24 mouse cellular contexts compared by ENCODE assay signal in genomic region chr6:129013762-129014276, GRCm38 (mm10). TPM values are rescaled to one million over a fixed set of nuclear protein-coding genes. Genes with fewer than 3 reads are reported as not detected.
DNase-seq lines count a peak whose midpoint lies in the region; ATAC-seq and TF ChIP-seq lines count a peak whose summit lies in the region.
"Had no signal": no experiment of that assay in that cellular context is flagged by ENCODE, and none has a peak within 500 bp of the region (broad histone marks: within the 10 kb centered on the region; RNA-seq: fewer than 3 reads in every experiment).

No protein-coding gene starts in this region.

- no peak for ATAC-seq in liver, postnatal 0 days
- ATAC-seq in liver, embryonic 12.5 days = no peak
- peak; percentile 27; the same call in 1 of the 2 replicates for ATAC-seq in megakaryocyte progenitor cell, adult 5-6 weeks (replicated peaks; ENCODE audit: poor library complexity)
- no peak for ATAC-seq in neural tube, embryonic 15.5 days (ENCODE audit: low FRiP score)
- ATAC-seq: forebrain, embryonic 14.5 days; hindbrain, postnatal 0 days had no signal

- no peak overlapping the region for H3K4me3 ChIP-seq in liver, postnatal 0 days (ENCODE audit: low read depth, low read length)
- H3K4me3 ChIP-seq in liver, embryonic 12.5 days = no peak overlapping the region
- H3K4me3 ChIP-seq in bone marrow, adult 2 months (replicated peaks; ENCODE audit: control insufficient read depth, low read depth, low read length) = no peak overlapping the region
- H3K4me3 ChIP-seq in neural tube, embryonic 15.5 days (replicated peaks) = no peak overlapping the region
- H3K4me3 ChIP-seq in limb, embryonic 10.5 days = no peak overlapping the region
- H3K4me3 ChIP-seq: embryonic facial prominence, embryonic 15.5 days; erythroblast, embryonic 14.5 days; forebrain, embryonic 10.5 days; gastrocnemius, adult 2 months; heart, embryonic 15.5 days; hindbrain, embryonic 13.5 days had no signal

- no peak for DNase-seq in liver, postnatal 0 days
- DNase-seq in embryo, embryonic 10 days (ENCODE audit: low spot score) = no peak
- DNase-seq in limb, embryonic 10.5 days (ENCODE audit: low spot score) = no peak
- DNase-seq: adrenal gland, postnatal 14 days; cerebellum, adult 2 months; cerebellum, postnatal 14 days; gastrocnemius, adult 2 months; gastrocnemius, postnatal 25 days; heart, adult 11 months; heart, postnatal 14 days had no signal

- no peaks in the 10 kb centered on the region for H3K36me3 ChIP-seq in liver, postnatal 0 days (replicated peaks; ENCODE audit: insufficient read depth, low read length)
- no peaks in the 10 kb centered on the region for H3K36me3 ChIP-seq in liver, embryonic 12.5 days
- no peaks in the 10 kb centered on the region for H3K36me3 ChIP-seq in neural tube, embryonic 15.5 days
- no peaks in the 10 kb centered on the region for H3K36me3 ChIP-seq in limb, embryonic 10.5 days
- H3K36me3 ChIP-seq: embryonic facial prominence, embryonic 15.5 days; forebrain, embryonic 10.5 days; heart, embryonic 15.5 days; hindbrain, embryonic 13.5 days had no signal

- no peaks in the 10 kb centered on the region for H3K4me1 ChIP-seq in liver, postnatal 0 days (ENCODE audit: insufficient read depth)
- H3K4me1 ChIP-seq in liver, embryonic 12.5 days = no peaks in the 10 kb centered on the region
- peaks cover 3% of the 10 kb centered on the region for H3K4me1 ChIP-seq in bone marrow, adult 2 months (ENCODE audit: control insufficient read depth, insufficient read depth, low read length)
- H3K4me1 ChIP-seq in neural tube, embryonic 15.5 days = no peaks in the 10 kb centered on the region
- H3K4me1 ChIP-seq in limb, embryonic 10.5 days = no peaks in the 10 kb centered on the region
- H3K4me1 ChIP-seq: embryonic facial prominence, embryonic 15.5 days; heart, embryonic 15.5 days; hindbrain, embryonic 13.5 days had no signal

- peak overlapping the region; percentile 23; the same call in 1 of the 2 replicates for H3K27ac ChIP-seq in liver, postnatal 0 days (ENCODE audit: low read depth)
- H3K27ac ChIP-seq in liver, embryonic 12.5 days = no peak overlapping the region
- peak overlapping the region; percentile 27; the same call in 1 of the 2 replicates for H3K27ac ChIP-seq in bone marrow, adult 2 months (ENCODE audit: control insufficient read depth, insufficient read depth, low read depth, low read length, poor library complexity)
- H3K27ac ChIP-seq in neural tube, embryonic 15.5 days (replicated peaks) = no peak overlapping the region
- no peak overlapping the region for H3K27ac ChIP-seq in limb, embryonic 10.5 days
- H3K27ac ChIP-seq: embryonic facial prominence, embryonic 15.5 days; forebrain, embryonic 10.5 days; gastrocnemius, adult 2 months; heart, embryonic 15.5 days; hindbrain, embryonic 13.5 days; hindbrain, postnatal 0 days had no signal

- H3K9me3 ChIP-seq in liver, postnatal 0 days (ENCODE audit: low read length) = no peaks in the 10 kb centered on the region
- H3K9me3 ChIP-seq in liver, embryonic 12.5 days (replicated peaks) = no peaks in the 10 kb centered on the region
- no peaks in the 10 kb centered on the region for H3K9me3 ChIP-seq in neural tube, embryonic 15.5 days (replicated peaks)
- H3K9me3 ChIP-seq in limb, embryonic 10.5 days (replicated peaks) = no peaks in the 10 kb centered on the region
- H3K9me3 ChIP-seq: embryonic facial prominence, embryonic 15.5 days; forebrain, embryonic 10.5 days; heart, embryonic 15.5 days; hindbrain, embryonic 13.5 days had no signal

- whole genome bisulfite sequencing in liver, postnatal 0 days (ENCODE audit: insufficient replicate concordance) = 64% methylated on average over 5 of the region's 5 CpGs
- WGBS in liver, embryonic 12.5 days (ENCODE audit: insufficient replicate concordance) = 69% methylated on average over 5 of the region's 5 CpGs
- 64% methylated on average over 5 of the region's 5 CpGs for WGBS in bone marrow, adult 2 months
- WGBS in neural tube, embryonic 15.5 days = 90% methylated on average over 5 of the region's 5 CpGs
- WGBS in limb, embryonic 10.5 days = 87% methylated on average over 5 of the region's 5 CpGs

- no peak for TF ChIP-seq EP300 in liver, postnatal 0 days (IDR thresholded peaks at IDR 0.05; ENCODE audit: low read depth)

- no peaks in the 10 kb centered on the region for H3K27me3 ChIP-seq in liver, postnatal 0 days (ENCODE audit: insufficient read depth, low read length)
- H3K27me3 ChIP-seq in liver, embryonic 12.5 days (replicated peaks) = no peaks in the 10 kb centered on the region
- H3K27me3 ChIP-seq in neural tube, embryonic 15.5 days (replicated peaks) = no peaks in the 10 kb centered on the region
- H3K27me3 ChIP-seq in limb, embryonic 10.5 days (ENCODE audit: low read depth, poor library complexity, severe bottlenecking) = no peaks in the 10 kb centered on the region
- H3K27me3 ChIP-seq: embryonic facial prominence, embryonic 15.5 days; heart, embryonic 15.5 days; hindbrain, embryonic 13.5 days had no signal

- no peak overlapping the region for H3K4me2 ChIP-seq in liver, postnatal 0 days (ENCODE audit: low read depth, low read length)
- H3K4me2 ChIP-seq in liver, embryonic 12.5 days = no peak overlapping the region
- H3K4me2 ChIP-seq in neural tube, embryonic 15.5 days = no peak overlapping the region
- H3K4me2 ChIP-seq: embryonic facial prominence, embryonic 15.5 days; heart, embryonic 11.5 days; heart, embryonic 15.5 days; hindbrain, embryonic 13.5 days had no signal

- TF ChIP-seq POLR2A in bone marrow, adult 2 months (IDR thresholded peaks at IDR 0.05; ENCODE audit: borderline replicate concordance, control insufficient read depth, low read depth, low read length) = no peak

- no peak for TF ChIP-seq CTCF in liver, postnatal 0 days (IDR thresholded peaks at IDR 0.05; ENCODE audit: low read depth)
- TF ChIP-seq CTCF in bone marrow, adult 2 months (IDR thresholded peaks at IDR 0.05; ENCODE audit: control insufficient read depth, insufficient read depth, low read length) = no peak

- no peak overlapping the region for H3K9ac ChIP-seq in liver, postnatal 0 days (replicated peaks)
- no peak overlapping the region for H3K9ac ChIP-seq in liver, embryonic 12.5 days
- H3K9ac ChIP-seq in neural tube, embryonic 15.5 days (replicated peaks) = no peak overlapping the region
- H3K9ac ChIP-seq: embryonic facial prominence, embryonic 15.5 days; heart, embryonic 15.5 days; hindbrain, embryonic 13.5 days had no signal

RNA-seq across cellular contexts. Expression of gene Klrb1f, which starts 31.9 kb away (rescaled TPM):
- polyA plus RNA-seq in liver, postnatal 0 days (2015; fragmentation: Nextera tagmentation; extraction: Ambion mirVana) = 0.27 and 0.59 TPM in 2 replicates
- polyA plus RNA-seq in liver, embryonic 12.5 days (2016; fragmentation: Nextera tagmentation; extraction: Ambion mirVana) = 0.38 and 0.50 TPM in 2 replicates
- polyA plus RNA-seq in bone marrow, adult 2 months (2011; ENCODE audit: insufficient read depth, insufficient read length, low replicate concordance, missing spikeins) = 3.8 TPM in 1 of 2 replicates, not detected in the other
- 32.0 and 35.4 TPM in 2 replicates for total RNA-seq in megakaryocyte progenitor cell, adult 5-6 weeks (2015)
- total RNA-seq in megakaryocyte progenitor cell, adult 5-6 weeks (2017) = 16.3 and 23.6 TPM in 2 replicates
- polyA plus RNA-seq in neural tube, embryonic 15.5 days (2015; fragmentation: Nextera tagmentation; extraction: Ambion mirVana) = 0.58 and 0.78 TPM in 2 replicates
- 0.35 TPM in 1 of 2 replicates, not detected in the other for polyA plus RNA-seq in limb, embryonic 10.5 days (2016; fragmentation: Nextera tagmentation; extraction: Ambion mirVana)
- total RNA-seq: adrenal gland, postnatal 14 days; ES-E14; gastrocnemius, adult 2 months; gastrocnemius, postnatal 25 days; hindbrain, postnatal 0 days had no signal
- polyA plus RNA-seq: cerebellum, adult 2 months; cortical plate, adult 2 months; erythroblast, embryonic 14.5 days; forebrain, embryonic 10.5 days had no signal

Comparison
In these comparisons a context has a peak if more than half of its experiments do, and no peak if none do; other contexts are left out.
1. H3K27ac ChIP-seq: peak in liver, postnatal 0 days (single experiment) and bone marrow, adult 2 months (single experiment); none in liver, embryonic 12.5 days (single experiment), neural tube, embryonic 15.5 days (single experiment) and limb, embryonic 10.5 days (single experiment).